In genomic region chr6:137713310-137713664, GRCm38 (mm10) we compare ENCODE assay signal across 15 mouse cellular contexts. TPM values are rescaled to one million over a fixed set of nuclear protein-coding genes. Genes with fewer than 3 reads are reported as not detected.
DNase-seq lines count a peak whose midpoint lies in the region; ATAC-seq lines count a peak whose summit lies in the region.
"Had no signal": no experiment of that assay in that cellular context is flagged by ENCODE, and none has a peak within 500 bp of the region (broad histone marks: within the 10 kb centered on the region; RNA-seq: fewer than 3 reads in every experiment).

No protein-coding gene starts in this region.

- no peak overlapping the region for H3K4me3 ChIP-seq in heart, embryonic 13.5 days
- H3K4me3 ChIP-seq in liver, embryonic 11.5 days (ENCODE audit: low read depth, low read length) = no peak overlapping the region
- no peak overlapping the region for H3K4me3 ChIP-seq in liver, embryonic 12.5 days
- no peak overlapping the region for H3K4me3 ChIP-seq in forebrain, embryonic 11.5 days (ENCODE audit: low read depth, low read length)
- H3K4me3 ChIP-seq: lung, embryonic 15.5 days had no signal

- ATAC-seq in heart, embryonic 13.5 days (ENCODE audit: extremely low read depth, insufficient number of reproducible peaks, low FRiP score, low TSS enrichment) = no peak
- ATAC-seq in liver, embryonic 11.5 days (replicated peaks; ENCODE audit: low FRiP score) = 0 out of 2 replicates have a peak, but pooled peaks have one; percentile 22
- ATAC-seq in liver, embryonic 12.5 days = no peak
- peak; percentile 32; the same call in 1 of the 2 replicates for ATAC-seq in forebrain, embryonic 11.5 days (replicated peaks; ENCODE audit: low FRiP score)

- peaks cover 5% of the 10 kb centered on the region for H3K4me1 ChIP-seq in heart, embryonic 13.5 days
- H3K4me1 ChIP-seq in liver, embryonic 11.5 days (replicated peaks; ENCODE audit: control insufficient read depth, insufficient read depth, low read length) = 0 out of 2 replicates have a peak, but pooled peaks cover 5% of the 10 kb centered on the region
- H3K4me1 ChIP-seq in liver, embryonic 12.5 days = peaks cover 24% of the 10 kb centered on the region
- peaks cover 3% of the 10 kb centered on the region; the same call in 1 of the 2 replicates for H3K4me1 ChIP-seq in forebrain, embryonic 11.5 days (replicated peaks; ENCODE audit: control insufficient read depth, insufficient read depth, low read length)

- WGBS in heart, embryonic 13.5 days = 66% methylated on average over 3 of the region's 3 CpGs
- WGBS in liver, embryonic 11.5 days = 77% methylated on average over 3 of the region's 3 CpGs
- WGBS in liver, embryonic 12.5 days (ENCODE audit: insufficient replicate concordance) = 72% methylated on average over 3 of the region's 3 CpGs
- WGBS in forebrain, embryonic 11.5 days = 73% methylated on average over 3 of the region's 3 CpGs

- no peaks in the 10 kb centered on the region for H3K36me3 ChIP-seq in heart, embryonic 13.5 days
- H3K36me3 ChIP-seq in liver, embryonic 11.5 days (ENCODE audit: control insufficient read depth, insufficient read depth, low read length) = no peaks in the 10 kb centered on the region
- no peaks in the 10 kb centered on the region for H3K36me3 ChIP-seq in liver, embryonic 12.5 days
- no peaks in the 10 kb centered on the region for H3K36me3 ChIP-seq in forebrain, embryonic 11.5 days (ENCODE audit: control insufficient read depth, insufficient read depth, low read length)
- H3K36me3 ChIP-seq: lung, embryonic 15.5 days had no signal

- H3K27me3 ChIP-seq in heart, embryonic 13.5 days (replicated peaks) = no peaks in the 10 kb centered on the region
- H3K27me3 ChIP-seq in liver, embryonic 11.5 days (replicated peaks; ENCODE audit: control insufficient read depth, insufficient read depth, low read length) = no peaks in the 10 kb centered on the region; the same call in 1 of the 2 replicates
- H3K27me3 ChIP-seq in liver, embryonic 12.5 days (replicated peaks) = no peaks in the 10 kb centered on the region
- no peaks in the 10 kb centered on the region for H3K27me3 ChIP-seq in forebrain, embryonic 11.5 days (ENCODE audit: control insufficient read depth, insufficient read depth, low read length)
- H3K27me3 ChIP-seq: lung, embryonic 15.5 days had no signal

- no peak overlapping the region for H3K4me2 ChIP-seq in heart, embryonic 13.5 days
- no peak overlapping the region for H3K4me2 ChIP-seq in liver, embryonic 11.5 days
- H3K4me2 ChIP-seq in liver, embryonic 12.5 days = no peak overlapping the region
- H3K4me2 ChIP-seq in forebrain, embryonic 11.5 days (ENCODE audit: low read depth, low read length, severe bottlenecking) = no peak overlapping the region
- H3K4me2 ChIP-seq: lung, embryonic 15.5 days had no signal

- DNase-seq in heart, adult 18-20 months = no peak
- DNase-seq in liver, embryonic 11.5 days (ENCODE audit: low spot score) = no peak
- DNase-seq in forebrain, embryonic 11.5 days (ENCODE audit: low spot score) = no peak
- peak; percentile 85 for DNase-seq in retina, adult 2 months (ENCODE audit: low read depth, low spot score)
- no peak for DNase-seq in lung, postnatal 25 days (ENCODE audit: low spot score)
- no peak for DNase-seq in frontal cortex, postnatal 36 days (ENCODE audit: low spot score in 2 of 2)
- DNase-seq: cerebellum, adult 11-12 months; kidney, adult 18-20 months; kidney, postnatal 14 days; liver; right cerebral cortex, postnatal 25 days; thymus, adult 18-20 months had no signal

- no peak overlapping the region for H3K9ac ChIP-seq in heart, embryonic 13.5 days
- no peak overlapping the region for H3K9ac ChIP-seq in liver, embryonic 11.5 days (ENCODE audit: low read depth, low read length)
- no peak overlapping the region for H3K9ac ChIP-seq in liver, embryonic 12.5 days
- H3K9ac ChIP-seq in forebrain, embryonic 11.5 days (ENCODE audit: low read length) = no peak overlapping the region
- H3K9ac ChIP-seq: lung, embryonic 15.5 days had no signal

- 0 out of 2 replicates have a peak overlapping the region, but pooled peaks have one; percentile 9 for H3K27ac ChIP-seq in heart, embryonic 13.5 days (replicated peaks)
- no peak overlapping the region for H3K27ac ChIP-seq in liver, embryonic 11.5 days (ENCODE audit: low read depth, low read length)
- H3K27ac ChIP-seq in liver, embryonic 12.5 days = no peak overlapping the region
- H3K27ac ChIP-seq in forebrain, embryonic 11.5 days (ENCODE audit: low read depth, low read length) = peak overlapping the region; percentile 50; the same call in 1 of the 2 replicates
- H3K27ac ChIP-seq: lung, embryonic 15.5 days had no signal

- H3K9me3 ChIP-seq in heart, embryonic 13.5 days = no peaks in the 10 kb centered on the region
- H3K9me3 ChIP-seq in liver, embryonic 11.5 days (ENCODE audit: control insufficient read depth, low read length) = no peaks in the 10 kb centered on the region
- no peaks in the 10 kb centered on the region for H3K9me3 ChIP-seq in liver, embryonic 12.5 days (replicated peaks)
- no peaks in the 10 kb centered on the region for H3K9me3 ChIP-seq in forebrain, embryonic 11.5 days (ENCODE audit: control insufficient read depth, low read length)
- H3K9me3 ChIP-seq: lung, embryonic 15.5 days had no signal

RNA-seq across cellular contexts. Expression of gene Strap, which starts 21.6 kb away (rescaled TPM):
- polyA plus RNA-seq in heart, embryonic 13.5 days (2015; fragmentation: Nextera tagmentation; extraction: Ambion mirVana) = 114 and 124 TPM in 2 replicates
- total RNA-seq in heart, adult 18-20 months (2021) = 10 to 100 TPM; 86.9 to 94.5 TPM
- 188 and 201 TPM in 2 replicates for polyA plus RNA-seq in liver, embryonic 11.5 days (2014; fragmentation: Nextera tagmentation; extraction: Ambion mirVana)
- polyA plus RNA-seq in liver, embryonic 12.5 days (2016; fragmentation: Nextera tagmentation; extraction: Ambion mirVana) = 130 and 131 TPM in 2 replicates
- polyA plus RNA-seq in forebrain, embryonic 11.5 days (2014; fragmentation: Nextera tagmentation; extraction: Ambion mirVana) = 235 and 245 TPM in 2 replicates

RNA-seq across cellular contexts. Expression of gene Dera, which starts 41.1 kb away (rescaled TPM):
- 47.7 and 53.8 TPM in 2 replicates for polyA plus RNA-seq in heart, embryonic 13.5 days (2015; fragmentation: Nextera tagmentation; extraction: Ambion mirVana)
- total RNA-seq in heart, adult 18-20 months (2021) = 1 to 10 TPM; 5.2 to 7.8 TPM
- 87.3 and 87.5 TPM in 2 replicates for polyA plus RNA-seq in liver, embryonic 11.5 days (2014; fragmentation: Nextera tagmentation; extraction: Ambion mirVana)
- polyA plus RNA-seq in liver, embryonic 12.5 days (2016; fragmentation: Nextera tagmentation; extraction: Ambion mirVana) = 60.1 and 63.6 TPM in 2 replicates
- 44.5 and 46.4 TPM in 2 replicates for polyA plus RNA-seq in forebrain, embryonic 11.5 days (2014; fragmentation: Nextera tagmentation; extraction: Ambion mirVana)

RNA-seq across cellular contexts. Expression of gene Eps8, which starts 58.6 kb away (rescaled TPM):
- polyA plus RNA-seq in heart, embryonic 13.5 days (2015; fragmentation: Nextera tagmentation; extraction: Ambion mirVana) = 17.8 and 22.2 TPM in 2 replicates
- 10 to 100 TPM; 11.4 to 13.5 TPM for total RNA-seq in heart, adult 18-20 months (2021)
- polyA plus RNA-seq in liver, embryonic 11.5 days (2014; fragmentation: Nextera tagmentation; extraction: Ambion mirVana) = 2.5 and 2.7 TPM in 2 replicates
- polyA plus RNA-seq in liver, embryonic 12.5 days (2016; fragmentation: Nextera tagmentation; extraction: Ambion mirVana) = 1.5 and 1.7 TPM in 2 replicates
- 5.9 and 6.9 TPM in 2 replicates for polyA plus RNA-seq in forebrain, embryonic 11.5 days (2014; fragmentation: Nextera tagmentation; extraction: Ambion mirVana)

Comparison
In these comparisons a context has a peak if more than half of its experiments do, and no peak if none do; other contexts are left out.
1. ATAC-seq: peak in liver, embryonic 11.5 days (single experiment) and forebrain, embryonic 11.5 days (single experiment); none in heart, embryonic 13.5 days (single experiment) and liver, embryonic 12.5 days (single experiment).
2. H3K27ac ChIP-seq: peak in heart, embryonic 13.5 days (single experiment) and forebrain, embryonic 11.5 days (single experiment); none in liver, embryonic 11.5 days (single experiment) and liver, embryonic 12.5 days (single experiment).